Mouse (Mus musculus) thymus, adult 2 months (tissue): ENCODE data around the gene Cep350.

Experiments used
- CTCF ChIP-seq: fragments of 200-500 bp; IDR thresholded peaks from 2 replicates; pipeline ENCODE4 v1.5.1; 2012; ENCODE audit warnings: mild to moderate bottlenecking, control low read depth, low read length, moderate library complexity, borderline replicate concordance; ENCODE audit not compliant: control insufficient read depth, poor library complexity, insufficient read depth; ENCODE audit errors: extremely low read depth
- POLR2A ChIP-seq: fragments of 200-500 bp; IDR thresholded peaks from 2 replicates; pipeline ENCODE4 v1.6.1; 2012; ENCODE audit warnings: mild to moderate bottlenecking, low read length, control low read depth, moderate library complexity; ENCODE audit not compliant: control insufficient read depth, poor library complexity, insufficient read depth; ENCODE audit errors: extremely low read depth

DNA sequence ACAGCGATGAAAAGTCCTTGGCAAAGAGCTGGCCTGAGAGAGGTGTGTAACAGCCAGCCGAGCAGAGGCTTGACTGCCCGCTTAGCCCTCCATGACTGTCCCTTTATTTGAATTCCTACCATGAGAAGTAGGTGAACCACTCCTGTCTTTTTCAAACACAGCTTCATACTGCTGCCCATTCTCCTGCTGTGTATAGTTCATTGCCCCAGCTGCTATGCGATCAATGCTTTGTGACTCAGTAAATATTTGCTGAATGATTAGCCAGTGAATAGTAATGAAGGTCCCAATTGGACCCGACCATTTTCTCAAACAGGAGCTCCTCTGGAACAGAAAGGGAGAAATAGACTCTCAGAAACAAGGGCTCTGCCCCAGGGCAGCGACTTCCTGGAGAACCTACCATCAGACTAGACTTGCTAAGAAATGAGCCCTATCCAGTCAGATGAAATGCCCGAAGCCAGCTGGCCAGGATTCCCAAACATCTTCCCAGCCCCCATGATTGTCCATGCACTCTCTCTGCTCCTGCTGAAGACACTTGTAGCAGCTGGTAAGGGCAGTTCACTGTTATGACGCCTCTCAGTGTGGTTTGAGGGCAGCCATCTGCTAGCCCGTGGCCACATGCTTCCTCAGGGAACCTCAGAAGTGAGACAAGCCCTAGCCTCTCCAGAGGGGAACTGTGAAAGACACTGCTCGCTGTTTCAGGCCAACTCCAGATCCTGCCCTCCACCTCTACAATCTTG lies 163.2 kb downstream of the Cep350 start:
- TF ChIP-seq CTCF (no peak), POLR2A (no peak)
